Mouse (Mus musculus): Measurements from ENCODE around the gene Ccdc32.

Ccdc32 gene

DNA sequence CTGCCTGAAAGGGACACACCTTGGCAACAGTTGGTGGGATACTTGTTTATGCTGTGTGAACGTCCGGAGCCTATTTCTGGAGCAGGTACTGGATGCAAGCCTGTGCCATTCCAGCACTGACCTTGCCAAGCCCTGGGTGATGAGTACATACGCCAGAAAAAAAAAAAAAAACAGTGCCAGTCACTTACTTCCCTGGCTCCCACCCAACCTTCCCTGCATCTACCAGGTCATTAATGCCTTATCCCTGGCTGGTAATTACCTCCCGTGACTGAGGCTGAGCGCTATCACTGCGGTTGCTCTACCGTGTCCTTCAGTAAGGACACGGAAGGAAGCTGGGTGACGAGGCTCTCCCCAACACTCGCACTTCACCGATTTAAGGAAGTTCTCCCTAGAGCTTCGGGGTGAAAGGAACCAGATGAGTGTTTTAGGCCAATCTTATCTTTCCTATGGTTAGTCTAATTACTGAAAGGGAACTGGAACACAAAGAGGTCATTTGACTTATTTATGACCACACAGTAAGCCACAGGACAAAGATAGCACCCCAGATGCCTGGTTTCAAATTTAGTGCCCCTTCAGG lies 13.5 kb downstream of the Ccdc32 start:
- in situ Hi-C loops (cut with MboI, MseI): no loop called here

GRCm38 (mm10) chr2:119014989-119015388 lies 14.2 kb downstream of the Ccdc32 start:
- in situ Hi-C loops (cut with MboI, MseI): no loop called here

GRCm38 (mm10) chr2:119009376-119009775 lies 19.8 kb downstream of the Ccdc32 start:
- in situ Hi-C loops (cut with MboI, MseI): no loop called here

DNA sequence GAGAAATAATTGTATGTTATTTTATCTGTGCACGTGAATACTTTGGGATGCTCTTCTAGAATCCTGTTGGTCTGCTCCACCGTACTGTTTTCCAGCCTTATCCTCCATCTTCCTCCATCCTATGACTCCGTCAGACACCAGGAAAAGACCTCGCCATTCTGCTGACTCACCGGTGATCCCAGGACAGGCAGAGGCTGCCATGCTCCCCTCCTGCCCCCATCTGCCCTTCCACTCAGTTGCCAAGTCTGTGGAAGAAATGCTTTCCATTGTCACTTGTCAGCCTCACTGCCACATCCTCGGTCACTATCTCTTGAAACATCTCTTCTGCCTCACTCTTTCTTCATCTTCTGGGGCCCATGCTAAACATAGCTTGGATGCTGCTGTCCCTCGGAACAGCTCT lies 22.3 kb downstream of the Ccdc32 start:
- in situ Hi-C loops (cut with MboI, MseI): no loop called here

DNA sequence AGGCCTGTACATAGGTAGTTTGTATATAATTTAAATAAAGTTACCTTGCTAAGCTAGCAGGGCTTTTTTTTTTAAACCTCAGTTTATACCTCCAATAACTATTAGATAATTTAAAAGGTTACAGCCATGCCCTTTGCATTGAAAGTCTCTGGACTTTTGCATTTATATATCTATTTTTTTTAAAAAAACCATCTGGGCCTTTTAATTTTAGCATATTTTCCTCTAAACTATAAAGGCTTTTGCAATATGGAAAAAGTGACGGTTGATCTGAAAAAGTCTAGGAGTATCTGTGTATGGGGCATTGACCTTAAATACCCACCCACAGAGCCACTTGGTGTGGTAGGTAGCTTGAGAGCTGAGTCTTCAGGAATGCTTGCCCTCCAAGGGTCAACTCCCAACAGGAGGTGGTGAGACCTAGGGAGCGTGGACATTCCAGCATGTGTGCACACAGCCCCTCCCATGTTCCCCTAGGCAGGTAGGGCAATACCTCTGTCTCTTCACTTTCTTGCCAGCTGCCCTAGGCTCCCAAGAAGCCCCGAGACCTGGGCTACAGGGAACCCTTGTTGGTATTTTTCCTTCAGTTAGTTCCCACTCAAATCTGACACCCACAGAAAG lies 30.1 kb downstream of the Ccdc32 start:
- in situ Hi-C loops (cut with MboI, MseI): no loop called here

DNA sequence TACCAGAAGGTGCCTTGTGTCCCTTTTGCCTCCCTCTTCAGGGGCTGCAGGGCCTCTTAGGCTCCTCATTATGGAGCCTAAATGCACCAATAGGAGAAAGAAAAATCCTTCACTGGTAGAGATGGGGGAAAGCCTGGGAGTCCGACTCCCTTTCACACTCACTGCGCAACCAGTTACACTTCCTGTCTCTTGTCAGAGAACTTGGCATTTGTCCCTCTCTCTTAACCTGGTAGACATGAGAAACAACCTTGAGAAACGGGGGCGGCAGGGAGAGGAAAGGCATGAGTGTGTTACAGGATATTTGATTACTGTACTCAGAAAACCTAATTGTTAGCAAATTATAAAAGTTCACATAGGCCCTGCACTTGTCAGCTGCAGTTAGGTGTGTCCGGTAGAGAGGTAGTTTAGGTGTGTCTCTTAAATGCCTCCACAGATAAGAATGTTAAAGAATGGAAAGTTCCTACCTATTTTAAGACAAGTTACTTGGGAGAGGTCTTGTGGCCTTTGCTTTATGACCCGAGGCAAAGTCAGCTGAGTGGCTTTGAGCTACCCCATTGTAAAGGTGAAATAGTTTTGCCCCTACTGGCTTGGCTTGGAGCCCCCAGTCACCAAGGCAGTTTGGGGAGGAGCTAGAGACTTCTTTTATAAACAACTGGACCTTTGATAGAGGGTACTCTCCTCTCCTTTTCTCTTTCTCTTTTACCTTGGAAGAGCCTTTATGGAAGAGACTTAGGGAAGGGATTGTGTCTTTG lies 30.9 kb downstream of the Ccdc32 start:
- in situ Hi-C loops (cut with MboI, MseI): no loop called here

DNA sequence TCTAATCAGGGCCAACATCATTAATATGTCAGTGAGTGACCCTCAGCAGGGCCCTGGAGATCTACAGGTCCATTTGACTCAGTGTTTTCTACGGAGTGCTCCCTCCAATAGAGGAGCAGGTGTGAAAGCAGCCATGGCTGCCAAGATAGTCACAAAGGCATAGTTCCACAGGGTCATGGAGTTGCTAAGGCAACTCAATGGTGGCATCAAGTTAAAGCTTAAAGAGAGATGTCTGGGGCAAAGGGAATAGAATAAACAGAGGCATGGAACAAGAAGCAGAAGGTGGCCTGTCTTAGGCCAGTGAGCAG lies 32.4 kb downstream of the Ccdc32 start:
- in situ Hi-C loops (cut with MboI, MseI): no loop called here

GRCm38 (mm10) chr2:118995919-118996797 lies 33.0 kb downstream of the Ccdc32 start:
- in situ Hi-C loops (cut with MboI, MseI): no loop called here

- in situ Hi-C loops (cut with MboI, MseI): no loop called here
Observed at GRCm38 (mm10) chr2:118995490-118995889, 33.7 kb downstream of the Ccdc32 start.

- in situ Hi-C loops (cut with MboI, MseI): no loop called here
Observed at GRCm38 (mm10) chr2:118983812-118984211, 45.4 kb downstream of the Ccdc32 start.

- in situ Hi-C loops (cut with MboI, MseI): no loop called here
Observed at GRCm38 (mm10) chr2:118980841-118981240, 48.4 kb downstream of the Ccdc32 start.

GRCm38 (mm10) chr2:118978064-118978463 lies 51.1 kb downstream of the Ccdc32 start:
- in situ Hi-C loops (cut with MboI, MseI): no loop called here

DNA sequence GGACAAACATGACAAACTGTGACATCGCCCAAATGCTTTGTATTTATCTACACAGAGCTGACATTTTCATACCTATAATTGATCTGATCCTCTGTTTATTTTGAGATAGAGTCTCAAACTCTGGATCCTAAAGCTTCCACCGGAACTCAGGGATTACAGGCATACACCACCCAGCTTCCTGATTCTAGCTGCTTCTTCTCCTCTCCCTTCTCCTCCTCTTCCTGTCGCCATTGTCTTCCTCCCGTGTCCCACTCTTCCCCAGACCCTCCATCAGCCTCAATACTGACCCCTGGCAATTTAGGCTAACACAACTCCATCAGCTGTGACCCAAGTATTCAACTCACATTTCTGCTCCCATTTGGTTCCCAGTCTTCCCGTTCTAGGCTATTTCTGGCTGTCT lies 52.3 kb downstream of the Ccdc32 start:
- in situ Hi-C loops (cut with MboI, MseI): no loop called here

DNA sequence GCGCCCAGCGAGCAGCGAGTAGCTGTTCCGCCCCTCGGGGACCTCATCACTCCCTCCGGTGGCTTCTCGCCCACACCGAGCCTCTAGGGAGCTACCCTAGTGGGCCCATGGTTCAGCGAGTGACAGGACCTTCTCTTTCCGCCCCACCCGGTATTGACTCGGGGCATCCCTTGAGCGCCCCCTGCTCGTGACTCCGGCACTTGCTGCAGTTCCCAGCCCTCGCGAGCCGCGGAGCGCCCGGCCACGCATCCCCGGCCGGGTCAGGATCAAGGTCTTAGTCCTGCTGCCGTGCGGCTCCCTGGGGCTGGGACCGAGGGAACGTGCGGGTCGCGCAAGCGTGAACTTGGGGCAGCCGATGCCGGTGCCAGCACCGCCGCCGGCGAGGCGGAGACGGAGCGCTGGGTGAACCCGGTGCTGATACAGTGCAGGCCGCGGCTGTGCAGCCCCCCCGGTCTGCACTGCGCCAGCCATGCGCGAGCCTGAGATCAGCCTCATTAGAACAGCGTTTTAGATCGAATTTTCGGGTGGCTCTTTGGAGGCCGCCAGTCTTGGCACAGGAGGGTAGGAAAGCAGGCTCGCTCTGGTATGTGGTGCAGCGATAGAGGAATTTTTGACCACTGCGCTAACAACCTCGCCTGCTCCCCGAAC lies 52.8 kb downstream of the Ccdc32 start:
- in situ Hi-C loops (cut with MboI, MseI): no loop called here

- in situ Hi-C loops (cut with MboI, MseI): no loop called here
Observed at GRCm38 (mm10) chr2:118975855-118976254, 53.3 kb downstream of the Ccdc32 start.

DNA sequence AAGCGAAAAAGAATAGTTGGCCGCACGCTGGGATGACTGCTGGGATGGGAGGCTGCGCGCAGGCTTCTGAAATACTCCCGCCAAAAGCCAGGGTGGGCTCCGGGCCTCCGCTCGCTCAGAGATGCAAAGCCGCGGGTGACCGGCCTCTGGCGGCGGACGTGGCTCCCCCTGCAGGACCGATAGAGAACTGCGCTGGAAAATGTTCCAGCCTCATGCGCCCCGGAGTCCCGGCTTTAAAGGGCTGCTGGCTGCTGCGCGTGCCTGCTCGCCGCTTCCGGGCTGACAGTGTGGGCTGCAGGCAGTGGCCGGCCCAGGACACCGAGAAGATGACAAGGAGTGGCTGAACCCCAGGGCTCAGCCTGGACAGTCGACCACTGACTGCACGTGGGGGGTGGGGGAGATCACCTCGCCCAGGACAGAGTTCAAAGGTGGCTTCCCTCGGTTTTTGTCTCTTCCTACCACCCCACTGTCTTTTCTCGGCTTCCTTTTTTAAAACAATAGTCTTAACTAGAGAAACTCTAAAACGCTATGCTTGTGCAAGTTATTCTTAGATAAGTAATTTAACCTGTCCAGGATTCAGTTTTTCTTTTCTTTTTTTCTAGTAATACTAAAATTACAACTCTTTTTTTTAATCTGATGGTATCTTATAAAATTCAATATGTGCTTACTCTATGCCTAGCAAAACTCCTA lies 56.4 kb downstream of the Ccdc32 start:
- in situ Hi-C loops (cut with MboI, MseI): no loop called here

- in situ Hi-C loops (cut with MboI, MseI): no loop called here
Observed at GRCm38 (mm10) chr2:118972048-118972447, 57.1 kb downstream of the Ccdc32 start.

DNA sequence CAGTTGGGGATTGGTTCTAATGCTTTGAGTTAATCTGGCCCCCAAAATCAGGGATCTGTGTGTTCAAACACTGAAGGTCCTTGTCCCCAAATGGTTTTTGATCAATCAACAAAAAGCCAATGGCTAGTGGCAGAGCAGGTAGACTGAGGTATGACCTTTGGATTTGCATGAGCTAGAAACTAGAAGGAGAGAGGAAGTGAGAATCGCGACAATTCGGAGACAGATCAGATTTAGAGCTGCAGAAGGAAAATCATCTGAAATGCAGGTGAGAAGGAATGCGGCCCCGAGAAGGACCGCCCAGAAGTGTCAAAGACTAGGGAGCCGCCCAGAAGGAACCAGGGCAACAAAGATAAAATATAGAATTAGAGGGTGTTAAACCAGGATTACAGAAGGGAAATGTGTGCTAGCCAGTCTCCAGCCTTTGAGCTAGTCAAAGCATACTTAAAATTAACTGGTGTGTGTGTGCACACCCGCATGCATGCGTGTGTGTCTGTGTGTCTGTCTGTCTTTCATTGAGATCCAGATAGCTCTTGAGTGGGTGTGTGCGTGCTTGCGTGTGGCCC lies 59.5 kb downstream of the Ccdc32 start:
- in situ Hi-C loops (cut with MboI, MseI): no loop called here
